Mouse (Mus musculus) layer of hippocampus, adult 2 months (tissue): ENCODE measurements around the gene Gngt2. TPM values are rescaled to one million over a fixed set of nuclear protein-coding genes. Genes with fewer than 3 reads are reported as not detected.
A peak's percentile ranks its signal among the peaks of the same experiment; 100 is the strongest.

ENCODE experiments used
- DNase-seq, 2 experiments: peaks; one replicate each; pipeline ENCODE4 v3.0.0; 2022; ENCODE audit warnings: low spot score in 2 of 2
- H3K27ac ChIP-seq: fragments of 200-600 bp; 2 replicates; pipeline ENCODE4 v1.8.1; 2022
- H3K4me3 ChIP-seq: fragments of 200-600 bp; 2 replicates; pipeline ENCODE4 v1.8.1; 2022; ENCODE audit warnings: mild to moderate bottlenecking
- CTCF ChIP-seq: fragments of 200-600 bp; conservative IDR thresholded peaks from 2 replicates; pipeline ENCODE4 v1.8.1; 2022; ENCODE audit warnings: antibody characterized with exemption, mild to moderate bottlenecking, moderate library complexity
- total RNA-seq, 2 experiments: library from RNA; stranded (reverse); gene quantifications; 2 replicates each; pipeline ENCODE4 v1.2.3; 2021

Gene Gngt2
- total RNA-seq, 2 experiments from 2014 or later = 2.6 to 4.5 TPM

- no peak for DNase-seq
- TF ChIP-seq CTCF = no peak
- no peak overlapping the region for H3K27ac ChIP-seq
- H3K4me3 ChIP-seq = no peak overlapping the region
Measured at GRCm38 (mm10) chr11:95828181-95828964, 8.6 kb upstream of the Gngt2 start.

GRCm38 (mm10) chr11:95829526-95830050 is 7.4 kb upstream of the Gngt2 start:
- TF ChIP-seq CTCF = no peak
- no peak for DNase-seq
- no peak overlapping the region for H3K27ac ChIP-seq
- H3K4me3 ChIP-seq = no peak overlapping the region

- no peak overlapping the region for H3K27ac ChIP-seq
- no peak for DNase-seq
- H3K4me3 ChIP-seq = no peak overlapping the region
- no peak for TF ChIP-seq CTCF
Measured at GRCm38 (mm10) chr11:95830411-95831275, 6.4 kb upstream of the Gngt2 start.

- no peak overlapping the region for H3K27ac ChIP-seq
- no peak for DNase-seq
- no peak overlapping the region for H3K4me3 ChIP-seq
- no peak for TF ChIP-seq CTCF
Measured at GRCm38 (mm10) chr11:95831276-95831619, 5.8 kb upstream of the Gngt2 start.

GRCm38 (mm10) chr11:95831641-95832040 is 5.4 kb upstream of the Gngt2 start:
- Histone ChIP-seq H3K4me3 (no peak overlapping the region), H3K27ac (no peak overlapping the region)
- no peak for DNase-seq
- peak; percentile 29; the same call in 1 of the 2 replicates for TF ChIP-seq CTCF

GRCm38 (mm10) chr11:95832129-95833005 is 4.6 kb upstream of the Gngt2 start:
- no peak overlapping the region for H3K27ac ChIP-seq
- no peak for DNase-seq
- TF ChIP-seq CTCF = no peak
- no peak overlapping the region for H3K4me3 ChIP-seq

GRCm38 (mm10) chr11:95833006-95833570 is 3.9 kb upstream of the Gngt2 start:
- no peak for TF ChIP-seq CTCF
- no peak overlapping the region for H3K27ac ChIP-seq

GRCm38 (mm10) chr11:95833631-95834142 is 3.3 kb upstream of the Gngt2 start:
- DNase-seq = no peak
- TF ChIP-seq CTCF = no peak
- Histone ChIP-seq H3K27ac (peak overlapping the region; percentile 33; the same call in 1 of the 2 replicates), H3K4me3 (no peak overlapping the region)

More at GRCm38 (mm10) chr11:95833006-95833570, 3.9 kb upstream of the Gngt2 start:
- H3K4me3 ChIP-seq = no peak overlapping the region
- DNase-seq = no peak

GRCm38 (mm10) chr11:95834143-95834667 is 2.8 kb upstream of the Gngt2 start:
- DNase-seq = peak in 1 of 2 experiments; percentile 42
- no peak overlapping the region for H3K4me3 ChIP-seq
- H3K27ac ChIP-seq = peak overlapping the region; percentile 33; the same call in 1 of the 2 replicates
- no peak for TF ChIP-seq CTCF

- peak overlapping the region; percentile 25; the same call in 1 of the 2 replicates for H3K27ac ChIP-seq
- DNase-seq = no peak
- TF ChIP-seq CTCF = peak; percentile 20; the same call in 1 of the 2 replicates
- H3K4me3 ChIP-seq = no peak overlapping the region
Measured at GRCm38 (mm10) chr11:95834742-95835710, 2.0 kb upstream of the Gngt2 start.
